Mouse (Mus musculus) bone marrow, adult 2 months (tissue): ENCODE measurements at regions not wholly inside any gene's neighbourhood (a gene's known extent, or its start where the extent isn't known, plus 50 kb on each side); places are given as distances from the start of the nearest gene placed in this dataset.

Experiments used
- H3K27ac ChIP-seq: fragments of 200-500 bp; 2 replicates; pipeline ENCODE4 v1.5.1; 2012; ENCODE audit warnings: low read depth, mild to moderate bottlenecking, control low read depth, inconsistent platforms, low read length; ENCODE audit not compliant: control insufficient read depth, poor library complexity, insufficient read depth
- H3K4me1 ChIP-seq: fragments of 200-500 bp; 2 replicates; pipeline ENCODE4 v1.6.1; 2011; ENCODE audit warnings: low read length; ENCODE audit not compliant: control insufficient read depth, insufficient read depth
- H3K4me3 ChIP-seq: fragments of 200-500 bp; replicated peaks from 2 replicates; pipeline ENCODE3; 2011; ENCODE audit warnings: mild to moderate bottlenecking, low read depth, low read length, control low read depth; ENCODE audit not compliant: control insufficient read depth
- CTCF ChIP-seq: fragments of 200-500 bp; IDR thresholded peaks from 2 replicates; pipeline ENCODE4 v1.5.1; 2011; ENCODE audit warnings: low read length, control low read depth; ENCODE audit not compliant: control insufficient read depth, insufficient read depth
- POLR2A ChIP-seq: fragments of 200-500 bp; IDR thresholded peaks from 2 replicates; pipeline ENCODE4 v1.6.1; 2011; ENCODE audit warnings: low read depth, mild to moderate bottlenecking, control low read depth, low read length, borderline replicate concordance; ENCODE audit not compliant: control insufficient read depth
- WGBS: fragments of 180-500 bp; shearing (Covaris S2); methylation state at CpG from one replicate; pipeline ENCODE4 v1.1.7; 2018; 5-methylcytosine and 5-hydroxymethylcytosine counted together

- no peak for TF ChIP-seq CTCF
- TF ChIP-seq POLR2A, result no peak
- no peak overlapping the region for H3K27ac ChIP-seq
- no peak overlapping the region for H3K4me3 ChIP-seq
- WGBS, result 79% methylated on average over 1 of the region's 1 CpGs
- H3K4me1 ChIP-seq, result no peaks in the 10 kb centered on the region
Observed at GRCm38 (mm10) chr12:92672396-92672795, 823.4 kb upstream of the Sel1l start.

GRCm38 (mm10) chr12:92646634-92647033 is 797.7 kb upstream of the Sel1l start:
- Histone ChIP-seq H3K27ac (no peak overlapping the region), H3K4me1 (no peaks in the 10 kb centered on the region), H3K4me3 (no peak overlapping the region)
- 67% methylated on average over 2 of the region's 2 CpGs for WGBS
- TF ChIP-seq CTCF (no peak), POLR2A (no peak)

- H3K4me3 ChIP-seq, result no peak overlapping the region
- no peak overlapping the region for H3K27ac ChIP-seq
- no peaks in the 10 kb centered on the region for H3K4me1 ChIP-seq
- 88% methylated on average over 4 of the region's 4 CpGs for WGBS
- no peak for TF ChIP-seq POLR2A
- no peak for TF ChIP-seq CTCF
Observed at GRCm38 (mm10) chr12:92645006-92645624, 796.2 kb upstream of the Sel1l start.

GRCm38 (mm10) chr12:92619120-92619519 is 770.2 kb upstream of the Sel1l start:
- no peak for TF ChIP-seq CTCF
- no peak for TF ChIP-seq POLR2A
- no peaks in the 10 kb centered on the region for H3K4me1 ChIP-seq
- no peak overlapping the region for H3K4me3 ChIP-seq
- no peak overlapping the region for H3K27ac ChIP-seq

GRCm38 (mm10) chr12:92618519-92618918 is 769.6 kb upstream of the Sel1l start:
- no peak overlapping the region for H3K27ac ChIP-seq
- TF ChIP-seq POLR2A, result no peak
- TF ChIP-seq CTCF, result no peak
- no peaks in the 10 kb centered on the region for H3K4me1 ChIP-seq
- 66% methylated on average over 2 of the region's 2 CpGs for WGBS
- H3K4me3 ChIP-seq, result no peak overlapping the region

- TF ChIP-seq CTCF (no peak), POLR2A (no peak)
- no peak overlapping the region for H3K27ac ChIP-seq
- WGBS, result 60% methylated on average over 1 of the region's 1 CpGs
- H3K4me3 ChIP-seq, result no peak overlapping the region
- no peaks in the 10 kb centered on the region for H3K4me1 ChIP-seq
Observed at GRCm38 (mm10) chr12:92601673-92602072, 752.7 kb upstream of the Sel1l start.

- no peak overlapping the region for H3K4me3 ChIP-seq
- 69% methylated on average over 2 of the region's 2 CpGs for WGBS
- no peak overlapping the region for H3K27ac ChIP-seq
- no peaks in the 10 kb centered on the region for H3K4me1 ChIP-seq
- TF ChIP-seq POLR2A (no peak), CTCF (no peak)
Observed at GRCm38 (mm10) chr12:92589725-92590124, 740.8 kb upstream of the Sel1l start.

- TF ChIP-seq POLR2A (no peak), CTCF (no peak)
- 79% methylated on average over 6 of the region's 6 CpGs for WGBS
- Histone ChIP-seq H3K4me1 (no peaks in the 10 kb centered on the region), H3K4me3 (no peak overlapping the region), H3K27ac (no peak overlapping the region)
Observed at GRCm38 (mm10) chr12:92589305-92589704, 740.3 kb upstream of the Sel1l start.

- H3K4me1 ChIP-seq, result no peaks in the 10 kb centered on the region
- TF ChIP-seq POLR2A (no peak), CTCF (no peak)
- no peak overlapping the region for H3K4me3 ChIP-seq
- WGBS, result 75% methylated on average over 1 of the region's 1 CpGs
- no peak overlapping the region for H3K27ac ChIP-seq
Observed at GRCm38 (mm10) chr12:92578596-92578995, 729.6 kb upstream of the Sel1l start.
